ENCODE assay signal across 8 mouse cellular contexts in the genomic region with DNA sequence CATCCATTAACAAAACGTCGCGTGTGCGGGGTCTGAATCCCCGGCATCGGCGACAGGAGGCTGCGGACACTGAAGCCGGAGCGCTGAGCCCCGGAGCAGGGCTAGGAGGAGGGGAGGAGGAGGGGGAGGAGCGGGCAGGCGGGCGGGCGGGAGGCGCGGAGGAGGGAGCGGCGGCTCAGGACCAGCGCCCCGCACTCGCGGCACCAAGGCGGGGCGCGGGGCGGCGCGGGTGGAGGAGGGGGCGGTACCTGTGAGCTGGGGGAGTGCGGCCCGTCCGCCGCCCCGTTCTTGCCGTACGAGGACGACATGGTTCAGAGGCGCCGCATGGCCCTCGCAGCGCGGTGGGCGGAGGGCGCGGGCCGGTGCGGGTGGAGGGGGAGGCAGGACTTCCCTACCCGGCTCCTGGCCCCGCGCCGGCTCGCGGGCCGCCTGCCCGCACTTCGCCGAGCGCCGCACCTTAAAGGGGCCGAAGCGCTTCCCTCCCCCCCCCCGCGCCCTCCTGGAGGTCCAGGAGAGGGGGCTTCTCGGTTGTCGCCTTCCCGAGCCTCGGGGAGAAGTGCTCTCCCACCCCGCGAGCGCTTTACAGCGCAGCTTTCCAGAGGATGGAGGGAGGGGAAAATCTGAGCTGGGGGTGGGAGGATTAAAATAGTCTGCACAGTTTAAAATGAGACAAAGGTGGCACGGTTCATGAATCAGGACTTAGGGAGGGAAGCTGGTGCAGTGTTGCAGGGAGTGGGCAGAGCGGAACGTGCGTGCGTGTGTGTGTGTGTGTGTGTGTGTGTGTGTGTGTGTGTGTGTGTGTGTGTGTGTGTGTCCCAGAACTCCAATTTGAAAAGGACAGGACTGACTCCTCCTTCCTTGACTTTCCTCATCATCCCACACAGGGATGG. TPM values are rescaled to one million over a fixed set of nuclear protein-coding genes. Genes with fewer than 3 reads are reported as not detected.
DNase-seq lines count a peak whose midpoint lies in the region; ATAC-seq and TF ChIP-seq lines count a peak whose summit lies in the region.

A gene (minus strand): TSS at position 809 of the 890 bp plus-strand sequence.

- peak within 1 kb of the TSS; percentile 79 for H3K9ac ChIP-seq in embryonic facial prominence, embryonic 13.5 days
- peak within 1 kb of the TSS; percentile 76 for H3K9ac ChIP-seq in heart, embryonic 16.5 days (ENCODE audit: low read length)
- no peak within 1 kb of the TSS; the same call in 1 of the 2 replicates for H3K9ac ChIP-seq in liver, embryonic 13.5 days

- H3K27ac ChIP-seq in embryonic facial prominence, embryonic 13.5 days = no peak within 1 kb of the TSS
- no peak within 1 kb of the TSS for H3K27ac ChIP-seq in heart, embryonic 16.5 days (ENCODE audit: low read length)
- H3K27ac ChIP-seq in liver, embryonic 13.5 days = no peak within 1 kb of the TSS

- WGBS in embryonic facial prominence, embryonic 13.5 days = under 1% methylated on average over 68 of the region's 77 CpGs
- WGBS in heart, embryonic 16.5 days = under 1% methylated on average over 42 of the region's 77 CpGs
- 3% methylated on average over 35 of the region's 77 CpGs for WGBS in liver, embryonic 13.5 days (ENCODE audit: insufficient replicate concordance)

- H3ac ChIP-seq in C2C12 (ENCODE audit: control insufficient read depth, insufficient read length, low read depth) = peak within 1 kb of the TSS; percentile 24

- no peaks in the 10 kb centered on the region for H3K9me3 ChIP-seq in embryonic facial prominence, embryonic 13.5 days
- H3K9me3 ChIP-seq in heart, embryonic 16.5 days (replicated peaks; ENCODE audit: control insufficient read depth, low read length) = no peaks in the 10 kb centered on the region
- H3K9me3 ChIP-seq in liver, embryonic 13.5 days (replicated peaks) = no peaks in the 10 kb centered on the region

- peak within 1 kb of the TSS; percentile 96 for H3K4me2 ChIP-seq in embryonic facial prominence, embryonic 13.5 days
- H3K4me2 ChIP-seq in heart, embryonic 16.5 days (ENCODE audit: low read depth, low read length) = peak within 1 kb of the TSS; percentile 92
- H3K4me2 ChIP-seq in liver, embryonic 13.5 days = peak within 1 kb of the TSS; percentile 68

- peaks cover 14% of the 10 kb centered on the region for H3K4me1 ChIP-seq in embryonic facial prominence, embryonic 13.5 days
- peaks cover 7% of the 10 kb centered on the region; the same call in 1 of the 2 replicates for H3K4me1 ChIP-seq in heart, embryonic 16.5 days (ENCODE audit: control insufficient read depth, insufficient read depth, low read length)
- H3K4me1 ChIP-seq in liver, embryonic 13.5 days (replicated peaks) = no peaks in the 10 kb centered on the region

- H3K27me3 ChIP-seq in C2C12 (ENCODE audit: control insufficient read depth, insufficient read depth, insufficient read length) = peaks cover 29% of the 10 kb centered on the region
- peaks cover 31% of the 10 kb centered on the region for H3K27me3 ChIP-seq in embryonic facial prominence, embryonic 13.5 days
- peaks cover 5% of the 10 kb centered on the region; the same call in 1 of the 2 replicates for H3K27me3 ChIP-seq in heart, embryonic 16.5 days (ENCODE audit: control insufficient read depth, insufficient read depth, low read length)
- H3K27me3 ChIP-seq in liver, embryonic 13.5 days = peaks cover 70% of the 10 kb centered on the region

- DNase-seq in adrenal gland, postnatal 14 days = peak; percentile 61
- peak; percentile 49 to 71 for DNase-seq in kidney, postnatal 25 days
- DNase-seq in liver, embryonic 13.5 days = no peak
- peak; percentile 73 for DNase-seq in neural tube, embryonic 10.5 days (ENCODE audit: extremely low spot score, low spot score)
- peak; percentile 2 to 20 for DNase-seq in thymus, postnatal 36 days

- H3K79me2 ChIP-seq in C2C12 (ENCODE audit: control insufficient read depth, insufficient read depth) = no peaks in the 10 kb centered on the region

- H3K36me3 ChIP-seq in C2C12 (ENCODE audit: control insufficient read depth, insufficient read depth) = no peaks in the 10 kb centered on the region
- no peaks in the 10 kb centered on the region for H3K36me3 ChIP-seq in embryonic facial prominence, embryonic 13.5 days
- no peaks in the 10 kb centered on the region for H3K36me3 ChIP-seq in heart, embryonic 16.5 days (ENCODE audit: control insufficient read depth, insufficient read depth)
- H3K36me3 ChIP-seq in liver, embryonic 13.5 days = no peaks in the 10 kb centered on the region

- no peak for TF ChIP-seq CTCF in C2C12 (IDR thresholded peaks at IDR 0.05; ENCODE audit: control insufficient read depth, insufficient read depth, insufficient read length)

- H3K4me3 ChIP-seq in C2C12 (ENCODE audit: insufficient read depth, poor library complexity, severe bottlenecking) = no peak within 1 kb of the TSS
- H3K4me3 ChIP-seq in embryonic facial prominence, embryonic 13.5 days = peak within 1 kb of the TSS; percentile 70
- H3K4me3 ChIP-seq in heart, embryonic 16.5 days (ENCODE audit: low read length) = peak within 1 kb of the TSS; percentile 73
- peak within 1 kb of the TSS; percentile 56 for H3K4me3 ChIP-seq in liver, embryonic 13.5 days (replicated peaks)

- peak; percentile 79 for ATAC-seq in embryonic facial prominence, embryonic 13.5 days (ENCODE audit: insufficient number of reproducible peaks, insufficient read depth, low FRiP score, low TSS enrichment, low read depth)
- peak; percentile 71 for ATAC-seq in heart, embryonic 16.5 days (replicated peaks; ENCODE audit: extremely low read depth, insufficient read depth, low FRiP score)
- peak; percentile 59; the same call in 1 of the 2 replicates for ATAC-seq in liver, embryonic 13.5 days (ENCODE audit: low read depth)

- H3K79me3 ChIP-seq in C2C12 (ENCODE audit: low read depth) = no peaks in the 10 kb centered on the region

TF ChIP-seq in C2C12, 6 proteins besides CTCF, POLR2A, EP300 and RAD21:
- no peak for TF ChIP-seq CEBPB (IDR thresholded peaks at IDR 0.05; ENCODE audit: low read depth)
- no peak for TF ChIP-seq USF1 (IDR thresholded peaks at IDR 0.05; ENCODE audit: low read depth)
- no peak for TF ChIP-seq MAX (IDR thresholded peaks at IDR 0.05)
- no peak for TF ChIP-seq MYOG (IDR thresholded peaks at IDR 0.05; ENCODE audit: control insufficient read depth, extremely low read depth, insufficient read length)
- no peak for TF ChIP-seq MYOD1 (IDR thresholded peaks at IDR 0.05; ENCODE audit: control insufficient read depth, insufficient read length, low read depth)
- TF ChIP-seq FOSL1 (IDR thresholded peaks at IDR 0.05; ENCODE audit: insufficient read depth, low read length, poor library complexity, severe bottlenecking) = no peak

RNA-seq across cellular contexts. Expression of the gene that starts here (rescaled TPM):
- 0.01 TPM for polyA plus RNA-seq in C2C12 (2012; fragmentation: generic; extraction: Trizol)
- total RNA-seq in adrenal gland, postnatal 14 days (2021) = 1.4 and 1.9 TPM in 2 replicates
- polyA plus RNA-seq in embryonic facial prominence, embryonic 13.5 days (2015; fragmentation: Nextera tagmentation; extraction: Ambion mirVana) = 1.3 and 2.5 TPM in 2 replicates
- 0.34 and 0.87 TPM in 2 replicates for polyA plus RNA-seq in heart, embryonic 16.5 days (2015; fragmentation: Nextera tagmentation; extraction: Ambion mirVana)
- 0.21 and 0.50 TPM in 2 replicates for polyA plus RNA-seq in liver, embryonic 13.5 days (2015; fragmentation: Nextera tagmentation; extraction: Ambion mirVana)

Comparison
In these comparisons a context has a peak if more than half of its experiments do, and no peak if none do; other contexts are left out.
1. Peak in ATAC-seq, H3K4me3 ChIP-seq, H3K9ac ChIP-seq and H3K4me2 ChIP-seq in heart, embryonic 16.5 days; RNA of the gene not detected or under 1 TPM.
2. Peak in ATAC-seq, H3K4me3 ChIP-seq and H3K4me2 ChIP-seq in liver, embryonic 13.5 days; RNA of the gene not detected or under 1 TPM.